Mouse (Mus musculus) heart, embryonic 16.5 days (tissue): ENCODE results near the gene Xrra1. TPM values are rescaled to one million over a fixed set of nuclear protein-coding genes. Genes with fewer than 3 reads are reported as not detected.

Experiments
- ATAC-seq: fragments of 200-750 bp; cut with Nextera tagmentation; replicated peaks from 2 replicates; pipeline ENCODE4 v1.8.0; 2017; ENCODE audit warnings: moderate number of reproducible peaks; ENCODE audit not compliant: insufficient read depth, low FRiP score; ENCODE audit errors: extremely low read depth
- H3K27ac ChIP-seq: fragments of 300-500 bp; sonication (generic); 2 replicates; pipeline ENCODE4 v1.5.1; 2014; ENCODE audit warnings: mild to moderate bottlenecking, low read length, control low read depth, moderate library complexity
- H3K27me3 ChIP-seq: fragments of 300-500 bp; sonication (generic); 2 replicates; pipeline ENCODE4 v1.6.1; 2014; ENCODE audit warnings: low read length, mixed read lengths; ENCODE audit not compliant: control insufficient read depth, insufficient read depth
- H3K36me3 ChIP-seq: fragments of 300-500 bp; sonication (generic); 2 replicates; pipeline ENCODE4 v1.6.1; 2014; ENCODE audit not compliant: control insufficient read depth, insufficient read depth
- H3K4me1 ChIP-seq: fragments of 300-500 bp; sonication (generic); 2 replicates; pipeline ENCODE4 v1.6.1; 2014; ENCODE audit warnings: low read length, mixed read lengths; ENCODE audit not compliant: control insufficient read depth, insufficient read depth
- H3K4me2 ChIP-seq: fragments of 300-500 bp; sonication (generic); 2 replicates; pipeline ENCODE4 v1.6.1; 2014; ENCODE audit warnings: low read depth, mild to moderate bottlenecking, control low read depth, low read length
- H3K4me3 ChIP-seq: fragments of 300-500 bp; sonication (generic); 2 replicates; pipeline ENCODE4 v1.5.1; 2014; ENCODE audit warnings: mild to moderate bottlenecking, control low read depth, low read length
- H3K9ac ChIP-seq: fragments of 300-500 bp; sonication (generic); 2 replicates; pipeline ENCODE4 v1.6.1; 2014; ENCODE audit warnings: low read length, control low read depth
- H3K9me3 ChIP-seq: fragments of 300-500 bp; sonication (generic); replicated peaks from 2 replicates; pipeline ENCODE4 v1.6.1; 2016; ENCODE audit warnings: low read length; ENCODE audit not compliant: control insufficient read depth
- WGBS: fragments of 180-500 bp; shearing (Covaris S2); extraction: QIAGEN DNeasy Blood & Tissue Kit; methylation state at CpG from one replicate; pipeline ENCODE4 v1.1.7; 2014; 5-methylcytosine and 5-hydroxymethylcytosine counted together
- polyA plus RNA-seq: library from polyadenylated mRNA; unstranded; fragments of >200 nt; fragmentation: Nextera tagmentation; extraction: Ambion mirVana; gene quantifications from 2 replicates; pipeline ENCODE4 v1.2.1, GENCODE M21; 2015

The Xrra1 gene
- polyA plus RNA-seq, 1 experiment from 2014 or later: 0.46 TPM

GRCm38 (mm10) chr7:99824649-99825483 lies 34.0 kb upstream of the Xrra1 start:
- no peak overlapping the region for H3K9ac ChIP-seq
- H3K36me3 ChIP-seq: no peaks in the 10 kb centered on the region
- H3K27ac ChIP-seq: peak overlapping the region; percentile 46
- peak overlapping the region; percentile 5 for H3K4me2 ChIP-seq
- no peaks in the 10 kb centered on the region for H3K27me3 ChIP-seq
- ATAC-seq: no peak
- no peaks in the 10 kb centered on the region for H3K9me3 ChIP-seq
- peaks cover 21% of the 10 kb centered on the region for H3K4me1 ChIP-seq
- 34% methylated on average over 16 of the region's 16 CpGs for WGBS
- no peak overlapping the region for H3K4me3 ChIP-seq

GRCm38 (mm10) chr7:99825511-99825910 lies 33.4 kb upstream of the Xrra1 start:
- H3K9me3 ChIP-seq: no peaks in the 10 kb centered on the region
- 70% methylated on average over 9 of the region's 9 CpGs for WGBS
- H3K4me1 ChIP-seq: peaks cover 21% of the 10 kb centered on the region
- no peaks in the 10 kb centered on the region for H3K36me3 ChIP-seq
- H3K4me3 ChIP-seq: no peak overlapping the region
- H3K27ac ChIP-seq: peak overlapping the region; percentile 46
- ATAC-seq: no peak
- no peaks in the 10 kb centered on the region for H3K27me3 ChIP-seq
- peak overlapping the region; percentile 5 for H3K4me2 ChIP-seq
- H3K9ac ChIP-seq: no peak overlapping the region

- H3K4me3 ChIP-seq: no peak overlapping the region
- peaks cover 21% of the 10 kb centered on the region for H3K4me1 ChIP-seq
- no peaks in the 10 kb centered on the region for H3K36me3 ChIP-seq
- no peaks in the 10 kb centered on the region for H3K9me3 ChIP-seq
- WGBS: 55% methylated on average over 6 of the region's 6 CpGs
- H3K27me3 ChIP-seq: no peaks in the 10 kb centered on the region
- no peak overlapping the region for H3K9ac ChIP-seq
- no peak for ATAC-seq
- H3K4me2 ChIP-seq: peak overlapping the region; percentile 5; the same call in 1 of the 2 replicates
- no peak overlapping the region for H3K27ac ChIP-seq
These were observed 32.8 kb upstream of the Xrra1 start for GRCm38 (mm10) chr7:99826096-99826495.

- under 1% methylated on average over 26 of the region's 26 CpGs for WGBS
- no peaks in the 10 kb centered on the region for H3K36me3 ChIP-seq
- no peaks in the 10 kb centered on the region for H3K27me3 ChIP-seq
- H3K9me3 ChIP-seq: no peaks in the 10 kb centered on the region
- peak; percentile 98 for ATAC-seq
- H3K9ac ChIP-seq: peak within 1 kb of the TSS; percentile 83
- peak within 1 kb of the TSS; percentile 72 for H3K4me2 ChIP-seq
- H3K4me3 ChIP-seq: peak within 1 kb of the TSS; percentile 69
- H3K4me1 ChIP-seq: peaks cover 16% of the 10 kb centered on the region
- H3K27ac ChIP-seq: peak within 1 kb of the TSS; percentile 93
These were observed 30.8 kb upstream of the Xrra1 start, which contains the start of gene Neu3 for GRCm38 (mm10) chr7:99828083-99828570. Gene Neu3 (minus strand): TSS chr7:99828417.

GRCm38 (mm10) chr7:99833115-99833845 lies 25.6 kb upstream of the Xrra1 start:
- WGBS: 77% methylated on average over 5 of the region's 5 CpGs
- no peaks in the 10 kb centered on the region for H3K27me3 ChIP-seq
- H3K4me1 ChIP-seq: peaks cover 20% of the 10 kb centered on the region
- no peak overlapping the region for H3K9ac ChIP-seq
- no peak overlapping the region for H3K27ac ChIP-seq
- H3K9me3 ChIP-seq: no peaks in the 10 kb centered on the region
- H3K36me3 ChIP-seq: peaks cover 5% of the 10 kb centered on the region; the same call in 1 of the 2 replicates
- H3K4me2 ChIP-seq: no peak overlapping the region
- H3K4me3 ChIP-seq: no peak overlapping the region
- ATAC-seq: no peak

- H3K36me3 ChIP-seq: peaks cover 10% of the 10 kb centered on the region; the same call in 1 of the 2 replicates
- H3K27ac ChIP-seq: no peak overlapping the region
- 80% methylated on average over 2 of the region's 2 CpGs for WGBS
These were observed 25.1 kb upstream of the Xrra1 start for GRCm38 (mm10) chr7:99833846-99834222.

GRCm38 (mm10) chr7:99834314-99834853 lies 24.5 kb upstream of the Xrra1 start:
- no peak overlapping the region for H3K27ac ChIP-seq
- no peaks in the 10 kb centered on the region for H3K9me3 ChIP-seq
- H3K4me3 ChIP-seq: no peak overlapping the region
- H3K9ac ChIP-seq: no peak overlapping the region
- peaks cover 20% of the 10 kb centered on the region for H3K4me1 ChIP-seq
- WGBS: 82% methylated on average over 5 of the region's 5 CpGs
- no peaks in the 10 kb centered on the region for H3K27me3 ChIP-seq
- no peak for ATAC-seq
- H3K36me3 ChIP-seq: peaks cover 10% of the 10 kb centered on the region; the same call in 1 of the 2 replicates
- no peak overlapping the region for H3K4me2 ChIP-seq

More at GRCm38 (mm10) chr7:99833846-99834222, 25.1 kb upstream of the Xrra1 start:
- peaks cover 20% of the 10 kb centered on the region for H3K4me1 ChIP-seq
- no peaks in the 10 kb centered on the region for H3K27me3 ChIP-seq
- H3K9ac ChIP-seq: no peak overlapping the region
- no peaks in the 10 kb centered on the region for H3K9me3 ChIP-seq
- no peak overlapping the region for H3K4me2 ChIP-seq
- ATAC-seq: no peak
- no peak overlapping the region for H3K4me3 ChIP-seq

GRCm38 (mm10) chr7:99836781-99837180 lies 22.1 kb upstream of the Xrra1 start:
- H3K27ac ChIP-seq: peak overlapping the region; percentile 42
- WGBS: 24% methylated on average over 4 of the region's 4 CpGs
- H3K9me3 ChIP-seq: no peaks in the 10 kb centered on the region
- H3K27me3 ChIP-seq: no peaks in the 10 kb centered on the region
- peaks cover 20% of the 10 kb centered on the region for H3K4me1 ChIP-seq
- H3K4me3 ChIP-seq: no peak overlapping the region
- H3K9ac ChIP-seq: no peak overlapping the region
- no peak overlapping the region for H3K4me2 ChIP-seq
- peaks cover 16% of the 10 kb centered on the region for H3K36me3 ChIP-seq
- peak; percentile 60; the same call in 1 of the 2 replicates for ATAC-seq
